Mouse (Mus musculus) midbrain, embryonic 16.5 days (tissue): ENCODE data around the gene Sct. TPM values are rescaled to one million over a fixed set of nuclear protein-coding genes. Genes with fewer than 3 reads are reported as not detected.

Experiments
- ATAC-seq: fragments of 200-750 bp; cut with Nextera tagmentation; 2 replicates; pipeline ENCODE4 v1.8.0; 2017; ENCODE audit warnings: moderate TSS enrichment
- H3K27ac ChIP-seq: fragments of 300-500 bp; sonication (generic); 2 replicates; pipeline ENCODE4 v1.5.1; 2014; ENCODE audit warnings: mild to moderate bottlenecking, low read length, mixed read lengths
- H3K27me3 ChIP-seq: fragments of 300-500 bp; sonication (generic); 2 replicates; pipeline ENCODE4 v1.6.1; 2014; ENCODE audit warnings: low read depth, low read length, mixed read lengths; ENCODE audit not compliant: control insufficient read depth, insufficient read depth
- H3K36me3 ChIP-seq: fragments of 300-500 bp; sonication (generic); 2 replicates; pipeline ENCODE4 v1.6.1; 2014; ENCODE audit warnings: mild to moderate bottlenecking, low read length, moderate library complexity, mixed read lengths; ENCODE audit not compliant: control insufficient read depth, insufficient read depth
- H3K4me1 ChIP-seq: fragments of 300-500 bp; sonication (generic); 2 replicates; pipeline ENCODE4 v1.6.1; 2014; ENCODE audit warnings: mild to moderate bottlenecking, low read length, mixed read lengths; ENCODE audit not compliant: control insufficient read depth, insufficient read depth
- H3K4me2 ChIP-seq: fragments of 300-500 bp; sonication (generic); 2 replicates; pipeline ENCODE4 v1.6.1; 2014; ENCODE audit warnings: mild to moderate bottlenecking, low read length, mixed read lengths
- H3K4me3 ChIP-seq: fragments of 300-500 bp; sonication (generic); 2 replicates; pipeline ENCODE4 v1.5.1; 2014; ENCODE audit warnings: low read depth, mild to moderate bottlenecking, low read length, moderate library complexity, mixed read lengths
- H3K9ac ChIP-seq: fragments of 300-500 bp; sonication (generic); 2 replicates; pipeline ENCODE4 v1.6.1; 2014; ENCODE audit warnings: low read depth, low read length, mixed read lengths
- H3K9me3 ChIP-seq: fragments of 300-500 bp; sonication (generic); replicated peaks from 2 replicates; pipeline ENCODE4 v1.6.1; 2014; ENCODE audit warnings: mild to moderate bottlenecking, low read length, mixed read lengths; ENCODE audit not compliant: control insufficient read depth, poor library complexity, severe bottlenecking
- WGBS: fragments of 180-500 bp; shearing (Covaris S2); extraction: QIAGEN DNeasy Blood & Tissue Kit; methylation state at CpG from one replicate; pipeline ENCODE4 v1.1.7; 2014; 5-methylcytosine and 5-hydroxymethylcytosine counted together
- polyA plus RNA-seq: library from polyadenylated mRNA; unstranded; fragments of >200 nt; fragmentation: Nextera tagmentation; extraction: Ambion mirVana; gene quantifications from 2 replicates; pipeline ENCODE4 v1.2.1, GENCODE M21; 2015

Sct gene
- polyA plus RNA-seq: 2.4 and 2.8 TPM in 2 replicates

GRCm38 (mm10) chr7:141278766-141279590 is at the start of gene Sct:
Gene Sct (minus strand): TSS chr7:141279133.
- Histone ChIP-seq H3K9me3 (no peaks in the 10 kb centered on the region), H3K9ac (peak within 1 kb of the TSS; percentile 74), H3K4me1 (peaks cover 5% of the 10 kb centered on the region), H3K4me2 (peak within 1 kb of the TSS; percentile 97), H3K27ac (0 out of 2 replicates have a peak within 1 kb of the TSS, but pooled peaks have one; percentile 11), H3K4me3 (peak within 1 kb of the TSS; percentile 56), H3K36me3 (no peaks in the 10 kb centered on the region), H3K27me3 (peaks cover 5% of the 10 kb centered on the region)
- peak; percentile 82 for ATAC-seq
- 2% methylated on average over 44 of the region's 46 CpGs for WGBS

- ATAC-seq: peak; percentile 23
- Histone ChIP-seq H3K9ac (peak overlapping the region; percentile 96), H3K36me3 (peaks cover 5% of the 10 kb centered on the region; the same call in 1 of the 2 replicates), H3K9me3 (no peaks in the 10 kb centered on the region), H3K4me1 (peaks cover 30% of the 10 kb centered on the region), H3K27me3 (no peaks in the 10 kb centered on the region), H3K27ac (peak overlapping the region; percentile 100), H3K4me3 (peak overlapping the region; percentile 48), H3K4me2 (peak overlapping the region; percentile 44)
- WGBS: 15% methylated on average over 24 of the region's 24 CpGs
These were observed 49.5 kb upstream of the Sct start for GRCm38 (mm10) chr7:141328373-141328990.

GRCm38 (mm10) chr7:141327469-141328372 is 48.8 kb upstream of the Sct start, which contains the start of the genes Deaf1 and Tmem80:
Gene Deaf1 (minus strand): TSS chr7:141327690.
Gene Tmem80 (plus strand): TSS chr7:141327739.
- Histone ChIP-seq H3K9me3 (no peaks in the 10 kb centered on the region), H3K4me3 (peak within 1 kb of the TSS; percentile 48), H3K4me1 (peaks cover 30% of the 10 kb centered on the region), H3K27me3 (no peaks in the 10 kb centered on the region), H3K4me2 (peak within 1 kb of the TSS; percentile 87), H3K36me3 (peaks cover 3% of the 10 kb centered on the region; the same call in 1 of the 2 replicates), H3K27ac (peak within 1 kb of the TSS; percentile 100), H3K9ac (peak within 1 kb of the TSS; percentile 96)
- WGBS: under 1% methylated on average over 99 of the region's 105 CpGs
- peak; percentile 97 for ATAC-seq

GRCm38 (mm10) chr7:141326546-141327446 is 47.9 kb upstream of the Sct start:
- H3K4me2 ChIP-seq: peak overlapping the region; percentile 87
- H3K4me1 ChIP-seq: peaks cover 30% of the 10 kb centered on the region
- no peaks in the 10 kb centered on the region for H3K9me3 ChIP-seq
- ATAC-seq: peak; percentile 19
- peaks cover 8% of the 10 kb centered on the region for H3K36me3 ChIP-seq
- H3K4me3 ChIP-seq: peak overlapping the region; percentile 48
- 4% methylated on average over 29 of the region's 35 CpGs for WGBS
- H3K27me3 ChIP-seq: no peaks in the 10 kb centered on the region
- H3K27ac ChIP-seq: peak overlapping the region; percentile 100
- peak overlapping the region; percentile 96 for H3K9ac ChIP-seq

- WGBS: 91% methylated on average over 1 of the region's 1 CpGs
- H3K9ac ChIP-seq: no peak overlapping the region
- no peaks in the 10 kb centered on the region for H3K9me3 ChIP-seq
- no peak for ATAC-seq
- peaks cover 19% of the 10 kb centered on the region for H3K36me3 ChIP-seq
- H3K27me3 ChIP-seq: no peaks in the 10 kb centered on the region
- no peak overlapping the region for H3K4me3 ChIP-seq
- H3K4me2 ChIP-seq: peak overlapping the region; percentile 8; the same call in 1 of the 2 replicates
- H3K27ac ChIP-seq: no peak overlapping the region
- H3K4me1 ChIP-seq: peaks cover 30% of the 10 kb centered on the region
These were observed 45.8 kb upstream of the Sct start for GRCm38 (mm10) chr7:141324686-141325085.

- Histone ChIP-seq H3K36me3 (peaks cover 53% of the 10 kb centered on the region), H3K4me1 (peaks cover 3% of the 10 kb centered on the region), H3K27me3 (no peaks in the 10 kb centered on the region), H3K9me3 (no peaks in the 10 kb centered on the region), H3K4me3 (no peak overlapping the region), H3K27ac (no peak overlapping the region), H3K4me2 (no peak overlapping the region), H3K9ac (no peak overlapping the region)
- WGBS: 79% methylated on average over 2 of the region's 2 CpGs
- no peak for ATAC-seq
These were observed 40.5 kb upstream of the Sct start for GRCm38 (mm10) chr7:141319446-141319845.

- Histone ChIP-seq H3K9ac (no peak overlapping the region), H3K27me3 (no peaks in the 10 kb centered on the region), H3K4me2 (no peak overlapping the region), H3K4me3 (no peak overlapping the region), H3K27ac (no peak overlapping the region), H3K4me1 (no peaks in the 10 kb centered on the region), H3K36me3 (peaks cover 62% of the 10 kb centered on the region), H3K9me3 (no peaks in the 10 kb centered on the region)
- no peak for ATAC-seq
- whole genome bisulfite sequencing: 88% methylated on average over 1 of the region's 1 CpGs
These were observed 38.7 kb upstream of the Sct start for GRCm38 (mm10) chr7:141317619-141318132.
